Mouse (Mus musculus): ENCODE results near the gene Cdh23.

DNA sequence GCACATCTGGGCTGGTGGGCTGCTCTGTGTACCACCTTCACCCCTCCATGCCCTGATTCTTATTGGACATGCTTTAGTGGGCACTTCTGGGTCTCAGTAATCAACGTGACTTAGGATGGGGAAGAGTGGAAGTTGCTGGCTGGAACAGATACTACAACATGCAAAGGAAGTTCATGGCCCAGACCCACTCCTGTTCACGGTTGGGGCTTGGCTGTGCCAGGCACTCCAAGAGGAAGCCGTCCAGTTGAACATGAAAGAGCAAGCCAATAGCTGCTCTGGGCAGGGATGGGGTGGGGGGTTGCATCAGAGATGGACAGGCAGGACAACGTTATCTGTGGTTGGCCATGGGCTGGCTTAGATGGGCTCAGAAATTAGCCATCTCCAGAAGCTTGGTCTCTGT is 328.4 kb downstream of the Cdh23 start:
- TF ChIP-seq CEBPB (IDR thresholded peaks at IDR 0.05; ENCODE audit: low read depth): no peak
- no peak for TF ChIP-seq MYOD1 (IDR thresholded peaks at IDR 0.05; ENCODE audit: control insufficient read depth, insufficient read length, low read depth)
- no peak for TF ChIP-seq CTCF (IDR thresholded peaks at IDR 0.05; ENCODE audit: control insufficient read depth, insufficient read depth, insufficient read length)
- TF ChIP-seq MAX (IDR thresholded peaks at IDR 0.05): no peak

Measured in C2C12 (cell line).